Mouse (Mus musculus) pancreas, adult 10 weeks (tissue): ENCODE data around the gene Tmsb15l. TPM values are rescaled to one million over a fixed set of nuclear protein-coding genes. Genes with fewer than 3 reads are reported as not detected.

ENCODE experiments used
- polyA plus RNA-seq: library from polyadenylated mRNA; stranded (reverse); fragments of 350-450 nt; fragmentation: Illumina TruSeq; extraction: RNeasy Lipid Tissue Mini Kit (QIAGEN cat#74804); gene quantifications from one replicate; pipeline ENCODE4 v1.2.3, GENCODE M21; 2015; ENCODE audit warnings: low read depth, low replicate concordance; ENCODE audit not compliant: insufficient read depth

Gene Tmsb15l
- 2.5 TPM for polyA plus RNA-seq

GRCm38 (mm10) chrX:136976424-136977084, at the start of gene Tmsb15l, which contains the start of gene Tmsb15b1:
Tmsb15l (minus strand) TSS chrX:136976869.
Tmsb15b1 (minus strand) TSS chrX:136976874.

DNA sequence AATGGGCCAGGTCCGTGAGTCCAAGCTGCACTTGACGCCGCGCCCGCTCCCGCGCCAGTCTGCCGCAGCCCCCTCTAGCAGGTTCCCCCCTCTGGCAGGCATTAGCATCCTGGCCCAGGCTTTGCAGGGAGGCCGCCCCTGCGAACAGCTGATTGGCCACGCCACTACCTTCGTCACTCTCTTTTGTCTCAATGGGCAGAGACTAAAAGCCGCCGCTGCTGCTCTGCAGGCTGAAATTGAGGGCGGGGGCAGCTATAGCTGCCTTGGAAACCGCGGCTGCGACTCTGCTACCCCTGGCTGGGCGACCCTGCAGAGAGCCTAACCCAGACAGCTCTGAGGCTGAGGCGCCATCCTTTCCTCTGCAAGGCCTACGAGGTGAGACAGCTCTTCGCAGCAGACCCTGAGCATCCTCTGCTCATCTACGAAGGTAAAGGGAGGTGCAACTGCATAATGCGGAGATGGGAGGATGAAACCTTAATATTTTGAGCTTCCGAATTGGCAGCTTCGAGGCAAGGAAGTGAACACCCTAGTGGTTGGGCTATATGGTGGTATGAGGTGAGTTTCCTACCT, 16.4 kb upstream of the Tmsb15l start, which contains the start of gene Zcchc18:
TSS of gene Zcchc18 (plus strand) at position 178 of the 570 bp plus-strand sequence.

DNA sequence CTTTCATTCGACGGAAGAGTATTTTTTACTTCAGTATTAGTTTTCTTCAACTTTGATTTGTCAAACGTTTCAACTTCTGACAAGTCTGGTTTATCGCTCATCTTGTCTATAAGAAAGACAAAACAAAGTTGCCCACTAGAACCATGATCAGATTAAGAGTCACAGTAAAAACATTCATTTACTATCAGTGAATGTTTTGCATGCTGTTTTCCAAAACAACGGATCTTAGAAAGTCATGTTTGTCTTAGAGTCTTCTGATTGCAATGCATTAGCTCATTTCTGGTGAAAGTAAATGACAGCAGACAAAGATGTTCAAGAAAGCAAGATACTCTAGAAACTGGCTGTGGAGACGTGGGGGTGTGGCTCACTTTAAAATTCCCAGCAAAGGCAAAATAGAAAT, 1.3 kb downstream of the Tmsb15l start, which contains the start of gene Tmsb15b2:
TSS of gene Tmsb15b2 (minus strand) at position 101 of the 400 bp plus-strand sequence.

DNA sequence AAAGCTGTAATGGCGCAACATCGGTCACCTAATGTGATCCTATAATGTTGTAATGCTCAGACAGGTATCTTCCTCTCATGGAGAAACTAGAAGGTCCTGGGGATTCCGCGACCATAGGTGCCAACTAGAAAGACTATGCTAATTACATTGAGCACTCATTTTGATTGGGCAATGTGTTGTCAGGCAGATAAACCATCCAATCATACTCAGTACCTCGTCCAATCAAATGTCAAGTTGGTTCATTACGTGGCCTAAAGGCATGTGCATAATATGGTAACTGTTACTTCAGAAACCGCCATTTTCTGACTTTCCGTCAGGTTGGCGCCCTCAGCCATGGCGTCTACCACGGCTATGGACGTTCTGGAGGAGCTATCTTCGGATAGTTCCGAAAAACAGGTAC, 49.6 kb downstream of the Tmsb15l start, which contains the start of gene H2bfm:
TSS of gene H2bfm (plus strand) at position 295 of the 400 bp plus-strand sequence.

Other genes starting within 250 kb of the Tmsb15l start
- 81.2 TPM for gene Morf4l2, start 233.2 kb downstream of the Tmsb15l start, polyA plus RNA-seq
- not detected for gene Glra4, start 196.7 kb downstream of the Tmsb15l start, polyA plus RNA-seq
- gene Plp1, start 154.2 kb downstream of the Tmsb15l start, polyA plus RNA-seq = 3.3 TPM
- not detected for gene Rab9b, start 108.1 kb downstream of the Tmsb15l start, polyA plus RNA-seq
- not detected for gene H2bfm, start 49.5 kb downstream of the Tmsb15l start, polyA plus RNA-seq
- gene Tmsb15b2, start 1.4 kb downstream of the Tmsb15l start, polyA plus RNA-seq = 31.8 TPM
- gene Tmsb15b1, start within 50 bp of the Tmsb15l start, polyA plus RNA-seq = 6.7 TPM
- 3.7 TPM for gene Zcchc18, start 16.3 kb upstream of the Tmsb15l start, polyA plus RNA-seq
- gene Slc25a53, start 61.4 kb upstream of the Tmsb15l start, polyA plus RNA-seq = 1.5 TPM
- 1.1 TPM for gene Fam199x, start 72.7 kb upstream of the Tmsb15l start, polyA plus RNA-seq
- gene Esx1, start 145.2 kb upstream of the Tmsb15l start, polyA plus RNA-seq = not detected